ENCODE assay signal across 17 mouse cellular contexts in the genomic region with DNA sequence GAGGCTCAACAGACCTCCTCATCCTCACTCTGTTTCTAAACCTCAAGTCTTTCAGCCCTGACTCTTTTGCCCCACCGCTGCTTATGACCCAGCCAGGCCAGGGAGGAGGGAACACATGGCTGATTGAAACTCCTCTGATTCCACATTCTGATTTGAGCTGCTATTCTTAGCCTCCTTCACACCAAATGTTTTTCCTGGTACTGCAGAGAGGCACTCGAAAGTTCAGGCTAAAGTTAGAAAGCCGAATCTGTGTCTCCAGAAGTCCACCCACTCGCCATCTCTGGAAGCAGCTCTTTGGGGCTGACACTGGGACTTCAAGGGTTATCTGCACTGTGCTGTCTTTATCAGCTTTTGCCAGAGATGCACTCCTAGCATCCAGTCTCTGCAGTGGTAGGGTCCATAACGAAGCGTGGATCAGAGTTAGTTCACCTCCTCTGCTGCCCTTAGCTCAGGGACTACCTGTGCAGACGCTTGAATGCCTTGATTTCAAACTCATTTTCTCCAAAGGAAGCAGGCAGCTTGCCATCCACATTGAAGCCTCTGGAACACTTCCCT. TPM values are rescaled to one million over a fixed set of nuclear protein-coding genes. Genes with fewer than 3 reads are reported as not detected.
DNase-seq lines count a peak whose midpoint lies in the region; ATAC-seq lines count a peak whose summit lies in the region.
"Had no signal": no experiment of that assay in that cellular context is flagged by ENCODE, and none has a peak within 500 bp of the region (broad histone marks: within the 10 kb centered on the region; RNA-seq: fewer than 3 reads in every experiment).

No protein-coding gene starts in this region.

- H3K4me3 ChIP-seq in heart, embryonic 11.5 days (ENCODE audit: low read depth, low read length) = no peak overlapping the region
- H3K4me3 ChIP-seq: hindbrain, embryonic 10.5 days; kidney, embryonic 15.5 days had no signal

- H3K9me3 ChIP-seq in heart, embryonic 11.5 days (replicated peaks; ENCODE audit: control insufficient read depth, low read length) = no peaks in the 10 kb centered on the region
- H3K9me3 ChIP-seq: hindbrain, embryonic 10.5 days; kidney, embryonic 15.5 days had no signal

- no peak overlapping the region for H3K9ac ChIP-seq in heart, embryonic 11.5 days (ENCODE audit: low read depth, low read length)
- H3K9ac ChIP-seq: kidney, embryonic 15.5 days had no signal

- 22% methylated on average over 7 of the region's 7 CpGs for WGBS in heart, embryonic 11.5 days (ENCODE audit: insufficient replicate concordance)

- DNase-seq in heart, adult 8-10 months (ENCODE audit: low spot score) = no peak
- peak; percentile 60 for DNase-seq in left cerebral cortex, adult 11 months (ENCODE audit: low spot score)
- DNase-seq in left cerebral cortex, postnatal 4 days = no peak
- DNase-seq in left cerebral cortex, adult 8-10 months (ENCODE audit: low spot score in 2 of 2) = peak; percentile 29 to 70
- peak; percentile 5 for DNase-seq in skeletal muscle tissue, adult 2 months (ENCODE audit: low read depth, low spot score)
- DNase-seq in liver (no peak), adipocyte (ENCODE audit: low spot score) (no peak)
- DNase-seq: cerebellum, postnatal 36 days; gastrocnemius, postnatal 14 days; lung, adult 2 months; lung, postnatal 4 days; midbrain, embryonic 14.5 days; thymus, postnatal 25 days had no signal

- peak overlapping the region; percentile 11 for H3K4me2 ChIP-seq in heart, embryonic 11.5 days
- H3K4me2 ChIP-seq: kidney, embryonic 15.5 days had no signal

- no peaks in the 10 kb centered on the region for H3K27me3 ChIP-seq in heart, embryonic 11.5 days (ENCODE audit: control insufficient read depth, insufficient read depth, low read length)
- H3K27me3 ChIP-seq: kidney, embryonic 15.5 days had no signal

- H3K27ac ChIP-seq in heart, embryonic 11.5 days (ENCODE audit: low read depth, low read length) = peak overlapping the region; percentile 47
- H3K27ac ChIP-seq: hindbrain, embryonic 10.5 days; kidney, embryonic 15.5 days had no signal

- ATAC-seq in heart, embryonic 11.5 days (replicated peaks; ENCODE audit: insufficient number of reproducible peaks, low FRiP score, low TSS enrichment) = no peak
- ATAC-seq: forebrain, embryonic 16.5 days had no signal

- no peaks in the 10 kb centered on the region for H3K36me3 ChIP-seq in heart, embryonic 11.5 days (ENCODE audit: control insufficient read depth, insufficient read depth, low read length)
- H3K36me3 ChIP-seq: hindbrain, embryonic 10.5 days; kidney, embryonic 15.5 days had no signal

- peaks cover 14% of the 10 kb centered on the region for H3K4me1 ChIP-seq in heart, embryonic 11.5 days (ENCODE audit: control insufficient read depth, insufficient read depth, low read length)

- intact Hi-C loops in left cerebral cortex, postnatal 4 days (cut with DNase I) = no loop called here

RNA-seq across cellular contexts. Expression of a gene that starts 43.3 kb away (rescaled TPM):
- polyA plus RNA-seq in heart, embryonic 11.5 days (2014; fragmentation: Nextera tagmentation; extraction: Ambion mirVana) = 0.13 and 0.28 TPM in 2 replicates
- under 1 TPM; 0.19 to 0.53 (median 0.42) TPM for total RNA-seq in heart, adult 8-10 months (2022)
- total RNA-seq in left cerebral cortex, postnatal 4 days (2021) = 10 to 100 TPM; 30.3 to 35.2 TPM
- total RNA-seq in left cerebral cortex, adult 8-10 months (2022) = 100 to 1,000 TPM; 303 to 368 (median 336) TPM

Comparison
In these comparisons a context has a peak if more than half of its experiments do, and no peak if none do; other contexts are left out.
1. DNase-seq: peak in left cerebral cortex, adult 11 months (single experiment), left cerebral cortex, adult 8-10 months (2 of 2) and skeletal muscle tissue, adult 2 months (single experiment); none in heart, adult 8-10 months (single experiment), left cerebral cortex, postnatal 4 days (single experiment), liver (single experiment) and adipocyte (single experiment).
2. RNA of a gene that starts 43.3 kb away (total RNA-seq): 303 to 368 TPM in left cerebral cortex, adult 8-10 months and 30.3 to 35.2 TPM in left cerebral cortex, postnatal 4 days; 0.19 to 0.53 TPM in heart, adult 8-10 months; every median in the first group is over 10 times any median in the second.